Mouse (Mus musculus) erythroblast, embryonic 14.5 days (primary cell): ENCODE results near the gene Ifnl3.

Experiments used
- GATA1 ChIP-seq: IDR thresholded peaks from 2 replicates; pipeline ENCODE4 v1.6.1; 2012; ENCODE audit warnings: low read length, inconsistent platforms, mixed read lengths
- TAL1 ChIP-seq: IDR thresholded peaks from 3 replicates; pipeline ENCODE4 v1.6.1; 2012; ENCODE audit warnings: low read length, inconsistent platforms, mixed read lengths

GRCm38 (mm10) chr7:28570291-28570981 lies 47.8 kb downstream of the Ifnl3 start:
- TF ChIP-seq TAL1 (no peak), GATA1 (no peak)
